Mouse (Mus musculus) small intestine, adult 2 months (tissue): ENCODE results near the gene Stim1.

Source experiments
- CTCF ChIP-seq: fragments of 200-500 bp; IDR thresholded peaks from 2 replicates; pipeline ENCODE4 v1.5.1; 2012; ENCODE audit warnings: low read depth, mild to moderate bottlenecking, control low read depth, inconsistent platforms, low read length, moderate library complexity, mixed read lengths; ENCODE audit not compliant: insufficient replicate concordance, insufficient read length; ENCODE audit errors: extremely low read depth
- POLR2A ChIP-seq: fragments of 200-500 bp; IDR thresholded peaks from 2 replicates; pipeline ENCODE4 v1.6.1; 2012; ENCODE audit warnings: low read depth, mild to moderate bottlenecking, control low read depth, inconsistent platforms, low read length, moderate library complexity

- no peak for TF ChIP-seq POLR2A
- no peak for TF ChIP-seq CTCF
Measured at GRCm38 (mm10) chr7:102330270-102330669, 62.7 kb downstream of the Stim1 start.
